Mouse (Mus musculus) induced T-regulatory cell, adult 2 months (primary cell): ENCODE results near the gene Tor2a.

ENCODE experiments used
- DNase-seq: peaks from one replicate; pipeline ENCODE4 v3.0.0-alpha.2; 2012; ENCODE audit warnings: low read depth

Tor2a gene

DNA sequence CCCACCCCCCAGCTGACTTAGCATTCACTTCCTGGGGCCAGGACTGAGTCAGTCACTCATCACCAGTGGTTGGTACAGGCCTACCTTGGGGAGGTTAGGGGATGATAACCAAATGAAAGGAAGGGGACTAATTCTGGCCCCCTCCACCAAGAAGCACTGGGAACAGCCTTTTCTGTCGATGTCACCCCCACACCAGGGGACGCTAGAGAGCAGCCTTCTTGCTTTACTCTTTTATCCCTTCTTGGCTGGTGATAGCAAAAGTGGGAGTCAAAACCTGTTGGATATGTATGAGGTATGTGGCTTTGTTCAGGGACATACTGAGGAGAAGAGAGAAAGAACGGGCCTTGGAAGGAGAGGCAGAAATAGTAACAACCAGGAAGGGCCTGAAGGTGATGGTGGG, 6.3 kb downstream of the Tor2a start:
- peak; percentile 43 for DNase-seq

GRCm38 (mm10) chr2:32767241-32767640, 10.2 kb downstream of the Tor2a start:
- no peak for DNase-seq

- DNase-seq = no peak
Measured at GRCm38 (mm10) chr2:32768661-32769285, 11.7 kb downstream of the Tor2a start.

GRCm38 (mm10) chr2:32769327-32770085, 12.5 kb downstream of the Tor2a start:
- no peak for DNase-seq

- DNase-seq = peak; percentile 71
Measured at GRCm38 (mm10) chr2:32771886-32772285, 14.9 kb downstream of the Tor2a start.

DNA sequence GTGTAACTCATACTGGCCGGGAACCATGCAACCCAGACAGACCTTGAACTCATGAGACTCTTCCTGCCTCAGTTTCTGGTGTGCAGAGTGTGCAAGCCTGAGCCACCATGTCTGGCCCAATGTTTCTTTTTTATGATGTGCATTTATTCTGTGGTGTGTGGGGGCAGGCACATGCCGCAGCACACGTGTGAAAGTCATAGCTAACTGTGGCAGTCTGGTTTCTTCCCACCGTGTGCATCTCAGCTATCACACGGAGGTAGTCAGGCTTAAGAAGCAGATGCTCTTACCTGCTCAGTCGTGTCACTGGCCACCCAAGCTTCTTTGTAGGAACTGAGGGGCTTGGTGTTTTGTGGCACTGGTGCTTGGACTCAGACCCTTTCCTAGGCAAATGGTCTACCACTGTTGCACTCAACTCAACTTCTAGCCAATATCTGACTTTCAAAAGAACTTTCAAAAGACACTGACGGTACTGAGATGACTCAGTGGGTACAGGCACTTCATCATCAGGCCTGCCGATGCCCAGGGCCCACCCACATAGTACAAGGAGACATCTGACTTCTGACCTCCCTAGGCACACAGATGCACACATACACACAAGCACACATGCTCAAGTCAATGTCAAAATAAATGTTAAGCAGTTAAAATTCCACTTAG, 15.7 kb downstream of the Tor2a start:
- peak; percentile 62 for DNase-seq

DNA sequence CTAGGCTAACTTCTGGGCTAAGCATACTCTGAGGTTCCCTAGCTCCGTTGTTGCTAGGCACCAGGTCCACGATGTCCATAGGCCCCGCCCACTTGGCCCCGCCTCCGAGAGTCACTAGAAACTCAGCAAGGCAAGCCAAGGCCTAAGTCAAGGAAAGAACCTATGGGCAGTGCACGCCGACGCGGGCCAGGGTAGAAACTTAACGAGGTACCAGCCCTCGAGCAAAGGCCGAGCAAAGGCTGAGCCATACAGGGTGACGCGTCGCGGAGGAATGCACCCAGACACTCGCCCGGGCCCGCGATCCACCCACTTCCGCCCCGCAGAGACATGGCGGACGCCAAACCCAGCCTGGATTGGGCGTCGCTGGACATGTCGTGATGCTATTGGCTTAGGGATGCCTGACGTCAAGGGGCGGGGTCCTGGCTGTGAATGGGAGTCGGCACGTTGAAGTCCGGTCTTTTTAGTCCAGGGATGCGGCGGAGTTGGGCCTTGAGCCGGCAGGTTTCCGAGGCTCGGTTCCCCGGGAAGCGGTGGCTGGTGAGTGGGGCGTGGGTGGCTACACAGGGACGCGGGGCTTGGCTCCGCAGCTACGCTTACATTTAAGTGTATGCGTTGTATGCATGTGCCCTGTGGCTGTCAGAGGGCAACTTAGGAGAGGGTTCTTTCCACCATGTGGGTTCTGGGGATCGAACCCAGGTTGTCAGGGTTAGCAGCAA, 18.5 kb downstream of the Tor2a start, which contains the start of the genes Ttc16 and Ptrh1:
Gene Ttc16 (minus strand): TSS at position 275 of the 716 bp plus-strand sequence.
Gene Ptrh1 (plus strand): TSS at position 428 of the 716 bp plus-strand sequence.
- peak; percentile 99 for DNase-seq

- DNase-seq = no peak
Measured at GRCm38 (mm10) chr2:32776192-32776591, 19.2 kb downstream of the Tor2a start.

DNA sequence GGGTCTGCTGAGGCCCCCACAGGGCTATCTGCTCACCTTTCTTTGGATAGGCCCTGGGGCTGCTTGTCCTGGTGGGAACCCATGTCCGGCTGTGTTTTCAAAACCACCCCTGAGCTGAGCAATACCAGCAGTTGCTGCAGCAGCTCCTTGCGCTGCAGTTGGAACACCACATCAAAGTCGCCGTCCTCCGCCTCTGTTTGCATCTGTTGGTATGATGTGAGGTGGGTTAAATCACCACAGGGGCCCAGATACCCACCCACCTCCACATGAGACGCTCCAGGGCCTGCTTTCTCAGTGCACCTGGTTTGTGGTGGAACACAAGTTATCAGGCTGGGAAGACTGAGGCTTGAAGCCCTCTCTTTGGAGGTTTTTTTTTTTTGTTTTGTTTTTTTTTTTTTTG, 21.0 kb downstream of the Tor2a start:
- DNase-seq = no peak

DNA sequence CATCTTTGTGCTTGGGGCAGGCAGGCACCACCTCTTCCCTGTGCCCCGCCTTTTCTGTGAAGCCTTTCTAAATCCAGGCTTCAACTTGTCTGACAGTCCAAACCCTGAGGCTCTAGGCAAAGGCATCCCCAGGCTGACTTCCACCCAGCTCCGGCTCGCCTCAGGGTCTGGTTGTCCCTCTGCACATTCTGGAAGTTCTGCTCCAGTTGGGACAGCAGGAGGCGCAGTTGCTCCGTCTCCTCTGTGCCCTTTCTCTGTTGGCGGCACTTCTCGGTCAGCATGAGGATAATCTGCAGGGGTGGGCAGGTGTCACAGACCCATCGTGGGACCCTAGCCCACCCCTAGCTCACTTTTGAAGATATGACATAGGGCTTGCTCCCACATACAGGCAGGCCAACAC, 22.1 kb downstream of the Tor2a start:
- DNase-seq = peak; percentile 54

DNA sequence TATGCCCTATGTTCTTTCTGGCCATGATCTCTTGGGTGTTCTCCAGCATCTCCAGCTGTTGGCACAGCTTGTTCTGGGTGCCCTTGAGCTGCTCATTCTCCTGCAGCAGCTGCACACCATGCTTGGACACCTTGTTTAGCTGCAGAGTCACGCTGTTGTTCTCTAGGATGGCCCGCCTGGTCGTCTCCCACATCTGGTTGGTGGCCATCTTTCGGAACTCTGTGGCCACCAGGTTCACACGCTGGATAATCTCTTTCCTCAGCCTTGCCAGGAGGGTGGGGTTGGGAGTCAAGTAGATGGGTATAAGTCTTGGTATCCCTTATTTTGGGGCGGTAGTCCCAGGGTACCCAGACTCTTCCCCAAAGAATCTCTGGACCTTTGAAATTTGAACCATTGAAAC, 22.7 kb downstream of the Tor2a start:
- no peak for DNase-seq

- no peak for DNase-seq
Measured at GRCm38 (mm10) chr2:32781710-32782109, 24.7 kb downstream of the Tor2a start.

DNA sequence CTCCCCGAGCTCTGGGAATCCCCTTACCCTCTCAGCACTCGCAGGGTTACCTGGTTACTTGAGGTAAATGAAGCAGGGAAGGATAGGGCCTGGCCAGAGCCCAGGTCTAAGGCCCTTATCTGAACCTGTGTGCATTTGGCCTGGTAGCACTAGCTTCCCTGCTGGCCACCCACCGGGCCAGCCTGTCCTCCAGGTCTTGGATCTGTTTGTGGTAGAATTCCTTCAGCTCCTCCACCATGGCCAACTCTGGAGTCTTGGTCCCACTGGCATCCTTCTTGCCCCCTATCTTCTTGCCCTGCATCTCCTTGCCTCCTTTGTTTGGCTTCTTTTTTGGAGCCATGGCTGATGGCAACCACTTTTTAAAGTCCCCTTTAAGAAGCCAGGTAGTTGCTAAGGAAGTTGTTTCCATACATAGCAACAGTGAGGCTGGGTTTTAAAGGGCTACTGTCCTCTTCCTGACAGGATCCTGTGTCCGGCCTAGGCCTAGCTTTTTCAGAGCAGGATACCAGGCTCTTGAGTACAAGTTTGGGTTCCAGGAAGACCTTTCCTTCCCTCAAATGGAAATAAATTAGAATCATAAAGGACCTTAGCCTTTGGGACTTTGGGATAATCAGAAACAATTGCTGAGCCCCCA, 27.1 kb downstream of the Tor2a start, which contains the start of gene Cfap157:
Gene Cfap157 (minus strand): TSS at position 381 of the 634 bp plus-strand sequence.
- DNase-seq = no peak

GRCm38 (mm10) chr2:32787176-32787575, 30.1 kb downstream of the Tor2a start:
- peak; percentile 73 for DNase-seq

- DNase-seq = no peak
Measured at GRCm38 (mm10) chr2:32788581-32788980, 31.5 kb downstream of the Tor2a start.

GRCm38 (mm10) chr2:32791297-32791696, 34.3 kb downstream of the Tor2a start:
- DNase-seq = no peak

DNA sequence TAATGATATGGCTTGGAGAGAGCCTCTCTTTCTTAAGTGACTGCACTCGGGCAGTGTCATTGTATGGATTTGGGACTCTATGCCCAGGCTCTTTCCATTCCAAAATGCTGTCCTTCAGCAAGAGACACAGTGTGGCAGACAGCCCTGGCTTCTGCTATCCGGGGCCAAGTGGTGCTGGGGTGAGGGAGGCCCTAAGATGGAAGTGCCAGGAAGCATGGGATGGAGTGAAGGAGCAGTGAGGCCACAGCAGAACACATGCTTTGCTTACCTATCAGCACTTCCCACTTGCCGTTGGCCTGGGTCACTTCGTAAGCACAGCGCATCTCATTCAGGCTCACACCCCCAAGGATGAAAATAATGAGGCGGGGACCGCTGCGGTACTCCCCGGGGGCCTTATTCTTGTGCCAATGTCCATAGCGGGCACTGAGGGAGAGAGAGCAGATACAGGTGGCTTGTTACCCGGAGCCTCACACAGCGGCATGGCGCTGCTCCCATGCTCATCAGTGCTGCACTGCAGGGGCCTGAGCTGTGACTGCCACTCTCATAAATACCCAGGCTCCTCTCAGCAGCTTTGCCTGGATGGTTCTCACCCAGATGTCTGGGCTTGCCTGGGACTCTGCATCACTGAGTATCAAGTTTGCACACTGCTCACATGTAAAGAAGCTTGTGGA, 38.8 kb downstream of the Tor2a start:
- DNase-seq = no peak

- no peak for DNase-seq
Measured at GRCm38 (mm10) chr2:32798251-32798962, 41.4 kb downstream of the Tor2a start.

DNA sequence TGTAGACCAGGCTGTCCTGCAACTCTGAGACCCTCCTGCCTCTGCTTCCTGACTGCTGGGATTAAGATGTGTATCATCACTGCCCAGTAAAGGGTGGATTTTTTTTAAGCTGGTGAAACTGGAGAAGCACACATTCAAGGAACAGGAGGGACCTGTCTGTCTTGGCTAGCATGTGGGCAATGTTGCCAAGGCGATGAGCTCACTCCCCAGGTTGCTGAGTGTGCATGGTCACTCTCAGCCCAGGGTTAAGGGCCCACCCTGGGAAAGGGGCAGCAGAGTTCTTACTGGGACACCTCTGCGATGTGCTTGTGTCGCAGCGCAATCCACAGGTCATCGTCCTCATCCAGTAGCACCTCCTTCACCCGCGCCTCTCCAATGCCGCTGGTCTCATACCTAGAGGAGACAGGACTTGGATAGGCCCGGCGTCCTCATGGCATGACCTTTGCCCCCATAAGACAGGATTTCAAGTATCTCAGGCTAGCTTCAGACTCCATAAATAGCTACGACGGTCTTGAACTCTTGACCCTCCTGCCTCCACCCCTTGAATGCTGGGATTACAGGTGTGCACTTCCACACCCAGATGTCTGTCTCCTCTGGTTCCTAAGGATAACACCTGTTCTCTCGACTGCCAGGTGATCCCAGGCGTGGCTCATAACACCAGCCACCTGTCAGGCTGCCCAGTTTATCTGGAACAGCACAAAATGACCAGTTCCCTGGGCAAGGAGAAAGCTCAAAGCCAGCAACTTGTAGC, 52.0 kb downstream of the Tor2a start:
- no peak for DNase-seq
